Mouse (Mus musculus): ENCODE results near the gene Syne1.

The Syne1 gene

GRCm38 (mm10) chr10:5415730-5416129 is 135.6 kb downstream of the Syne1 start:
- no peak for DNase-seq

DNA sequence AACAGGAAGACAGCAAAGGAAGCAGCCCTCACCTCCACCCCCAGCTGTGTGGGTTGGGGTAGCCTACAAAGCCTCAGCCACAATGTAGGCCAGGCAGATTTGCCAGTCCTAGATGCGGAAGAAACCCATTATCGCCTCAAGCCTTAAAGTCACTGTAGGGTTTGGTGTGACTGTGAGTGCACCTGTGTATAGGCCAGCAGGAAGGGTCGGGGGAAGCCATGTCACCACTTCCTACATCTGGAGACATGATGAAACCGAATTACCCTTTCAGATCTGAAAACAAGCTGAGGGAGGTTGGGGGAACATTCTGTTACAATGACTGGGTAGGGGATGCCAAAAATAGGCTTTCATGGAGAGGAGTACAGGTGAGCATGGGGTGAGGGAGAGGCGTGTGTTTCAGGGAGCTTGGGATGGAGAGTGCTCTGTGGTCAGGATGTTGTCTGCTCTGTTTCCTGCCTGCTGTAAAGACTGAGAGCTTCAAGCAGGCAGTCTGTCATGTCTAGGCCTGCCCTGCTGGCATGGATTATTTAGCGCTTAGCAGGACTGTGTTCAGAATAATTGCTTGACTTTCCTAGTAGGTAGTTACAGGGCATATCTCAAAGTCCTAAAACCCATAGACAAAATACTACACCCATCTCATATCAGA is 167.0 kb downstream of the Syne1 start:
- DNase-seq, result no peak

- DNase-seq, result no peak
Observed at GRCm38 (mm10) chr10:5381536-5381935, 169.7 kb downstream of the Syne1 start.

DNA sequence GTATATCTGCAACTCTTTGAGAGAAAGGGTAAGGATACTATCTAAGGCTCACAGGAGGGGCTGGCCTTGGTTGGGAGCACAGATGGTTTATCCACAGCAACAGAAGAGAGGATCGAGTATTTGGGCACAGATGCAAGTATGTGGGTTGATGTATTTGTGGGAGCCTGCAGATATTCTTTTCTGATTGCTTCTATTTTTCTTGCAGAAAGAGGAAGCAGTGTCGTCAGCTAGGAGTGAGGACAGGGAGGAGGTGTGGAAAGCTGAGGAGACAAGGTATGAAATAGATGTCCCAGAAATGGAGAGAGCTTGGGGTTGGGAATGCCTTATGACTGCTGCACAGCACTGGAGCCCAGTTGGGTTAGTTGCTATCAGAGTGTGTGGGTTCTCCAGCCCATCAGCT is 172.3 kb downstream of the Syne1 start:
- no peak for DNase-seq

DNA sequence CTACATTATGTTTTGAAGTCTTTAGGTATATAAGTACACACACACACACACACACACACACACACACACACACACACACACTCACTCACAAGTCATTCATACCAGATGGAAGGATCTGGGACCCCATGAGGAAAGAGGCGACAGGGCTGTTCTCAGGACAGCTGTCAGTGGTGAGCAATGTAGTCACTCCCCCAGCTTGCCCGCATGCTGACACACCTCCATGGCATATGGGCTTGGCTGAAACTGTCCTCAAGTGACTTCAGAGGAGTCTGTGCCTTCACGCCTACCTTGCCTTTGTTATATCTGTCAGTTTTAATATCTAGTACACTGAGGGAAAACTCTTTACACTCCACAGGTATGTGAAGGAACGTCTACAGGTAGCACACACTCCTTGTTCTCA is 181.7 kb downstream of the Syne1 start:
- peak; percentile 40 to 45 for DNase-seq

DNA sequence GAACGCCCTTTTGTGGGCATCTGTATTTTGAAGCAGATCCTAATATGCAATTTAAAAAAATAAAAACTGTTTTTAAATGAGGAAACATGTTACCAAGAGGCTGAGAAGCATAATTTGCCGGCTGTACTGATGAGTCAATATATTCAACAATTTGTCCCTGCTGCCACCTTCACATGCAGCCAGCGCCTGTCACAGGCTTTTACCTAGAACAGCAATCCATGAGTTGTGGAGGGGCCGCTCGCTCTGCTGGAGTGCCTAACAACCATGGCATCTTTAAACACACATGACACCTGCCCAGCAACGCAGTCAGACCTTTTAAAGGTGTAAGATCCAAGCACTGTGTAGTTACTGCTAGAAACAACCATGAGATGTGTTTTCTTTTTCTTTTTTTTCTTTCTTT is 183.0 kb downstream of the Syne1 start:
- no peak for DNase-seq

GRCm38 (mm10) chr10:5367465-5368011 is 183.7 kb downstream of the Syne1 start:
- no peak for DNase-seq

GRCm38 (mm10) chr10:5360560-5360959 is 190.7 kb downstream of the Syne1 start:
- DNase-seq, result peak; percentile 60 to 67

GRCm38 (mm10) chr10:5356614-5357013 is 194.7 kb downstream of the Syne1 start:
- DNase-seq, result no peak

DNA sequence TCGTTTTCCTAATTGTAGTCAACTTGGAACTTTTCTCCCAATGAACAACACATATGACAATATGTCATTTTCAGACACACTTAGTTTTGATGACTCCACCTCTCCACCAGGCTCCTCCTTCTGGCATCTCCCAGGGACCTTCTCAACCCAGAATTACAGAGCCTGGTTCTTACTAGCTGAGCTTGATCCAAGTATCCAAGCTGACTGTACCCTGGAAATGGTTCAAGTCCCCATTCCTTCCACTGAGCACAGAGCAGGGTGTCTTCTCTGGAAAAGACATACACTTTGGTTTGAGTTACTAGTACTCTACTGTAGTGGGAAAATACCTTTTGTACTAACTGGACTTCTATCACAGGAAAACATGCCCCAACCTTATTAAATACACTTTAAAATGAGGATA is 197.9 kb downstream of the Syne1 start:
- no peak for DNase-seq

GRCm38 (mm10) chr10:5346911-5347310 is 204.4 kb downstream of the Syne1 start:
- no peak for DNase-seq

DNA sequence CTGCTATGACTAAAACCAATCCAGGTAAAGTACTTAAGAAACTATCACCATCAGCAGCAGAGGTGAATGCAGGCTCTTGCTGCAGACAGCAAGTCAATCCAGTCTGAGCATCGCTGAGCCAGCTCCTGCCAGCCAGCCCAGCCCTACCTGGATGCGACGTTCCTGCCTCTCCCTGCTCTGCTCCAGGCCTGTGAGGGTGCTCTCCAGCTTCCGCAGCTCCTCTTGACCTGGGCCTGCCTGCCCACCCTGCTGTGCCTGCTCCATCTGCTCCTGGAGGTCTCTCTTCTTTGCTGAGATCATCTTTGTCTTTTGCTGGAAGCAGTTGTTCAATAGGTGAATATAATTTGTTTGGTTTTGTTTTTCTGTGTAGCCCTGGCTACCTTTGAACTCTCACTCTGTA is 208.1 kb downstream of the Syne1 start:
- DNase-seq, result peak; percentile 37 to 50

DNA sequence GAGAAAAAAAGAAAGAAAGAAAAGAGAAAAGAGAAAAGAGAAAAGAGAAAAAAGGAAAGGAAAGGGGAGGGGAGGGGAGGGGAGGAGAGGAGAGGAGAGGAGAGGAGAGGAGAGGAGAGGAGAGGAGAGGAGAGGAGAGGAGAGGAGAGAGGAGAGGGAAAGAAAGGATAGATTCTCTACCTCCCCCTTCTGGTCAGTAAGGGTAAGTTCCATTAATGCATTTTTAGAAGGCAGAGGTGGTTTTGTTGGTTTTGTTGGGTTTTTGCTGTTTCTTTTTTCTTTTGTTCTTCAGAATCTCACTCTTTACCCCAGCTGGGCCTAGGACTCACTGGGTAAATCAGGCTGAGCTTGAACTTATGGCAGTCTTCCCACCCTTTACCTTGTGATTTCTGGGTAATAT is 214.9 kb downstream of the Syne1 start:
- DNase-seq, result no peak

GRCm38 (mm10) chr10:5332801-5333200 is 218.5 kb downstream of the Syne1 start:
- no peak for DNase-seq

DNA sequence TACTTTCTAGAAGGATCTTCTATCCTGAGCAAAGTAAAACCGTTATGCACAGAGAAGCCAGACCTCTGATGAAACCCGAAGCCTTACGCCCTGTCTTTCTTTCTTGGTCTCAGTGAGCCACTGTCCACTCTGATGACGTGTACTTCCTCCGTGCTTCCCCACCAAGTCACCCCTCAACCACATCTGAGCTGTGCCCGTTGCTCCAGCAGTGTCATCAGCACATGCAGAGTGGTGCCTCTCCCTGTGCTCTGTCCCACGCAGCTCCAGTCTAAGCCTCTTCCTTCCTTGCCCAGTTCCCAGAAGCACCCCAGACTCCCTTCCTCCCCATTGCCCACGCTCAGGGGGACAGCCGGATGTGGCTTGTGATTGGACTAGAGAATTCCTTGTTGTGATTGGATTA is 224.6 kb downstream of the Syne1 start:
- DNase-seq, result no peak

GRCm38 (mm10) chr10:5323741-5324395 is 227.4 kb downstream of the Syne1 start:
- peak; percentile 41 to 48 for DNase-seq

GRCm38 (mm10) chr10:5322562-5322961 is 228.7 kb downstream of the Syne1 start:
- DNase-seq, result peak; percentile 48 to 57

GRCm38 (mm10) chr10:5317602-5318001 is 233.7 kb downstream of the Syne1 start:
- DNase-seq, result peak; percentile 84

DNA sequence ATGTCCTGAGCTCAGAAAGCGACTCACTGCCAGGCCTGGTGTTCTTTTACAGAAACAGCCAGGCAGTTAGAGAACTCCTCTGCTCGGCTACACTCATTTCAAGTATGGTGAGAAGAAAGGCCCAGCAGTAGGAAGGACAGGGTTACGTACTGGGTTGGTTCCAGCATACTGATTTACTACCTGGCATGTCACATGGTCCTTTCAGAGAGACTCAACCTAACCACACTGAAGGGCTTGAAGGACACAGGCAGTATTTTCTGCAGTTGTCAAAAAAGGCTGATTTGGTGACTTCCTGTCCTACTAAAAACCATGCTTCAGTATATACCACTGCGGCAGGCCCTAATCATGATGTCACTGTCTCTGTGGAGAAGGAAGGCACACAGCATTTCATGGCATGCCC is 238.8 kb downstream of the Syne1 start:
- DNase-seq, result no peak

DNA sequence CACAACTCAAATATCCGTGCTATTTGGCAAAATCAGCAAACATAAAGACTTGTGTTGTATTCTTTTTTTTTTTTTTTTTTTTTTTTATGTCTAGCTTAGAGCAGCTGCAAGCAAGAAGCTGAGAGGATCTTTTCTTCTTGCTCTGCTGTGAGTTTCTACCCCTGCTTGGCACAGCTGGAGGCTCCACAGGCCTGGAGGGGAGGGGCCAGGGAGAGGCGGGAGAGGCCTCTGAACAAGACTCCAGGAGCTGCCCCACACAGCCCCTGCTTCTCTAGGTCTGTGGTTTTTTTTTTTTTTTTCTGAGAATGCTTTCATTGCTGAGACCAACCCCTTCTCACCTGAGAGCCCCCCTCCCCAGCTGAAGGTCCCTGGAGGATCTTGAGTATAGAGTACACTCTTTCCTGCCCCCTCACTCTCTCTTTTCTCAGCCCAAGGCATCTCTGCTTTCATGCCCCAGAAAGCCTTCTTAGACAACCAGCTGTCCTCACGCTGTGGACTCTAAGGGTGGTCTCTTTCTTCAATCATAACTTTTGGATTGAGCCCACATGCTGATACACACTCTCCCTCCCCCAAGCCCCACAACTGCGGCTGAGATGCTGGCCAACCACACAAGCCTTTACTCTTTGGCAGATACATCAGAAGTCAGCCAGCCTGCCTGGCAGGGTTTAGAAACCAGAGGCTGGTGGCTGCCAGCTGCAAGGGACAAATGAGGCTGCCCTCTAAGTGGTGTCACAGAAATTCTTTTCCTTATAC is 241.1 kb downstream of the Syne1 start:
- no peak for DNase-seq

GRCm38 (mm10) chr10:5309398-5309797 is 241.9 kb downstream of the Syne1 start:
- no peak for DNase-seq

DNA sequence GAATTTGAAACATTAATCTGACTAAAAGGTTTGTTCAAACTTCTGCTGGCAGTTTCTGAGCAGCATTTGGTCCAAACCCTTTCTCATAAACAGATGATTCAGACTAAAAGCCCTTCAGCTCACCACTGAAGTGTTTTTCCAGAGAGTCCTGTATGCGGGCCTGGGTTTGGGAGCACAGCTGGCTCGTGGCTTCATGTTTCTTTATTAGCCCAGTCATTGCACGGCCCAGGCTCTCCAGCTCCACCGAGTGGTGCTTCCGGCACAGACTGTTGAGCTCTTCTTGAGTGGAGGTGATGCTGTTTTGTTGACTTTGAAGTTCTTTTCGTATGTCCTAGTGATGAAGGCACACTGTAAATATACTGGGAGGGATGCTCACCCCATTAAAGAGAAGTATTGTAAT is 245.7 kb downstream of the Syne1 start:
- no peak for DNase-seq

DNA sequence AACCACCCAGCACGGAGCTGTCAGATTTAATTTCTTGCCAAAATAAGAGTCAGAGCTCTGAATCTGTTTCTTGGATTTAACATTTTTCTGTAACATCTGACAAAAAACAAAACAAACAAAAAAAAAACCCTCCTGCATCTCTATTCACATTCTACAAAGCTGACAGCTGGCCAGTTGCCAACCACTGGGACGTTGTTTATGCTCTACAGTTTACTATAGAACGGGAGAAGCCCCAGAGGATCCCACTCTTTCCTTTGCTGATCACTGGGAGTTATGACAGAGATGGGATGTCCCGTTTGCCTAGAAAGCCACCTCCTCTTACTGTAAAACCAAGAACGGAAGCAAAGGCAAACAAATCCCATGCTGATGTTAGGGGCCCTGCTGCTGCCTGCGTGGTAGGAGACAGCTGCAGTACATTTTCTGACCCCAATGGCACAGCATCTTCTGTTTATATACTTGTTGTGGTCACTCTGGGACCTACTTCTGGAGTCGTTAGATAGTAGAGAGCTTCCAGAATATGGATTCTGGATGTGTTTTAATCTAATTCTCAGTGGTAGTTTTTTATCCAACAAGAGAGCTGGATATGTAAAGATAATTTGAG is 255.9 kb downstream of the Syne1 start:
- peak in 1 of 2 experiments; percentile 28 for DNase-seq

All from cerebellum, postnatal 36 days (tissue).